Mouse (Mus musculus): ENCODE results near the gene Ndufs7. TPM values are rescaled to one million over a fixed set of nuclear protein-coding genes. Genes with fewer than 3 reads are reported as not detected.
"Not testable (repeated sequence)": the region's sequence is repeated elsewhere in the genome, so short reads cannot be mapped to it uniquely, and the experiment has no call there.

Gene Ndufs7
- total and polyA plus RNA-seq, 3 experiments: 154 to 282 (median 222) TPM

DNA sequence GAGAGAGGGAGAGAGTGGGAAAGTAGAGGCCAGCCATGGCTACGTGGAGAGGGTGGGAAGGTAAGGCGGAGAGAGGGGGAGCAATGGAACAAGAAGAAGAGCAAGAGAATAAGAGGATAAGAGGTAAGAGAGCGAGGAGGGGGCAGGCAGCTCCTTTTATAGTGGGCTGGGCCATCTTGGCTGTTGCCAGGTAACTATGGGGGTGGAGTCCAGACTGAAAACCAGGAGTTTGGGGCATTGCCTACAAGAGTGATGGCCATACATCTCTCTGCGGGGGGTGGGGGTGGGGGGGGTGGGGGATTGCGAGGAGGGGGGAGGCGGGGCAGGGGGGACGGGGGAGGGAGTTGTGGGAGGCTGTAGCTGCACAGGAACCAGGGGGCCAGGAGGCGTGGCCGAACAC lies 28.2 kb upstream of the Ndufs7 start:
- Histone ChIP-seq H3K27ac (ENCODE audit: insufficient read depth, low read depth) (no peak overlapping the region), H3K79me2 (replicated peaks; ENCODE audit: control insufficient read depth, extremely low read depth, insufficient read depth, poor library complexity, severe bottlenecking) (no peaks in the 10 kb centered on the region), H3K4me1 (ENCODE audit: control insufficient read depth in 1 of 2, insufficient read depth in 2 of 2) (peaks cover 6 to 7% of the 10 kb centered on the region in 2 experiments; a peak in 3 of 4 replicates), H3K36me3 (replicated peaks in 1 of 2; ENCODE audit: control insufficient read depth in 1 of 2, insufficient read depth in 1 of 2, low read length in 1 of 2) (no peaks in the 10 kb centered on the region), H3K4me3 (replicated peaks in 1 of 3; ENCODE audit: low read depth in 2 of 3, low read length in 2 of 3, poor library complexity in 1 of 3) (no peak overlapping the region), H3K9ac (ENCODE audit: insufficient read depth, low read depth) (no peak overlapping the region), H3K4me2 (ENCODE audit: insufficient read depth, low read depth, poor library complexity, severe bottlenecking) (no peak overlapping the region), H3K27me3 (replicated peaks) (peaks cover 25% of the 10 kb centered on the region), H3K9me3 (replicated peaks; ENCODE audit: low read length) (no peaks in the 10 kb centered on the region)
- no peak for TF ChIP-seq MAX (IDR thresholded peaks at IDR 0.05; ENCODE audit: low read length)
- TF ChIP-seq GABPA (IDR thresholded peaks at IDR 0.05; ENCODE audit: insufficient replicate concordance, low read depth, low read length): no peak
- TF ChIP-seq PAX5 (IDR thresholded peaks at IDR 0.05; ENCODE audit: low read length): no peak
- TF ChIP-seq JUND (conservative IDR thresholded peaks at IDR 0.05; ENCODE audit: low read depth, low read length): no peak
- TF ChIP-seq ZC3H11A (IDR thresholded peaks at IDR 0.05; ENCODE audit: low read depth, low read length): no peak
- no peak for TF ChIP-seq MAZ (IDR thresholded peaks at IDR 0.05; ENCODE audit: low read depth, low read length)
- TF ChIP-seq KAT2A (IDR thresholded peaks at IDR 0.05; ENCODE audit: insufficient replicate concordance, low read length): no peak
- TF ChIP-seq CTCF (conservative IDR thresholded peaks at IDR 0.05 in 1 of 2, IDR thresholded peaks at IDR 0.05 in 1 of 2; ENCODE audit: low read depth in 2 of 2, low read length in 2 of 2): no peak
- no peak for TF ChIP-seq MXI1 (IDR thresholded peaks at IDR 0.05; ENCODE audit: low read depth, low read length)
- TF ChIP-seq EP300 (IDR thresholded peaks at IDR 0.05; ENCODE audit: low read length): no peak
- TF ChIP-seq CHD1 (IDR thresholded peaks at IDR 0.05; ENCODE audit: low read depth, low read length): no peak
- no peak for TF ChIP-seq NELFE (IDR thresholded peaks at IDR 0.05; ENCODE audit: low read depth, low read length)
- no peak for TF ChIP-seq HCFC1 (IDR thresholded peaks at IDR 0.05; ENCODE audit: low read depth, low read length)
- TF ChIP-seq RCOR1 (conservative IDR thresholded peaks at IDR 0.05; ENCODE audit: low read depth, low read length): no peak
- TF ChIP-seq ZNF384 (IDR thresholded peaks at IDR 0.05; ENCODE audit: low read depth, low read length): no peak
- no peak for TF ChIP-seq ELF1 (IDR thresholded peaks at IDR 0.05; ENCODE audit: low read depth, low read length)
- TF ChIP-seq NRF1 (IDR thresholded peaks at IDR 0.05; ENCODE audit: low read depth, low read length): no peak
- TF ChIP-seq TBP (conservative IDR thresholded peaks at IDR 0.05; ENCODE audit: low read depth, low read length): no peak
- in situ Hi-C loops (cut with MboI; ENCODE audit: low pct_ligation_motif_present, low pct_unique_long_range_greater_than_20kb, low sequenced_read_pairs) (no loop called here), dilution Hi-C loops (cut with MboI; ENCODE audit: extremely low pct_ligation_motif_present, extremely low pct_unique_long_range_greater_than_20kb, low sequenced_read_pairs) (no loop called here)
- DNase-seq (ENCODE audit: extremely low read depth): no peak

DNA sequence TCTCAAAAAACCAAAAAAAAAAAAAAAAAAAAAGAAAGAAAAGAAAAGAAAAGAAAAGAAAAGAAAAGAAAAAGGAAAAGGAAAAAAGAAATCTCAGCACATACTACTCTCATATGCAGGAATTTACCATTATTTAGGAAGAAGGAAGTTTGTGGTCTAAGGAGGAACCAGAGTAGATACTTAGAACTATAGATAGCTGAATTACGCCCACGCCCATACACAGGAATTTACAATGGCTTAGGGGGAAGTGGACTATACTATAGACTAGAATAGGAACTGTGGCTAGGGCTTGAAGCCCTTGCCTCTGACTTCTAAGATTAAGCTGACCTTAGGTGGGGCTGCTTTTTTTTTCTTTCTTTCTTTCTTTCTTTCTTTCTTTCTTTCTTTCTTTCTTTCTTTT lies 25.8 kb upstream of the Ndufs7 start:
- H3K36me3 ChIP-seq (replicated peaks in 1 of 2; ENCODE audit: control insufficient read depth in 1 of 2, insufficient read depth in 1 of 2, low read length in 1 of 2); H3K4me3 ChIP-seq (replicated peaks in 1 of 3; ENCODE audit: low read depth in 2 of 3, low read length in 2 of 3, poor library complexity in 1 of 3); DNase-seq (ENCODE audit: extremely low read depth); in situ Hi-C loops (cut with MboI; ENCODE audit: low pct_ligation_motif_present, low pct_unique_long_range_greater_than_20kb, low sequenced_read_pairs); H3K9me3 ChIP-seq (replicated peaks; ENCODE audit: low read length); H3K27ac ChIP-seq (ENCODE audit: insufficient read depth, low read depth); H3K79me2 ChIP-seq (replicated peaks; ENCODE audit: control insufficient read depth, extremely low read depth, insufficient read depth, poor library complexity, severe bottlenecking); dilution Hi-C loops (cut with MboI; ENCODE audit: extremely low pct_ligation_motif_present, extremely low pct_unique_long_range_greater_than_20kb, low sequenced_read_pairs); H3K9ac ChIP-seq (ENCODE audit: insufficient read depth, low read depth); H3K4me2 ChIP-seq (ENCODE audit: insufficient read depth, low read depth, poor library complexity, severe bottlenecking): not testable (repeated sequence)
- Histone ChIP-seq H3K27me3 (replicated peaks) (peaks cover 24% of the 10 kb centered on the region), H3K4me1 (ENCODE audit: control insufficient read depth in 1 of 2, insufficient read depth in 2 of 2) (peaks cover 9 to 22% of the 10 kb centered on the region in 2 experiments)
